Mouse (Mus musculus) induced T-regulatory cell, adult 2 months (primary cell): Measurements from ENCODE around the gene D330020A13Rik.
A peak's percentile ranks its signal among the peaks of the same experiment; 100 is the strongest.

ENCODE experiments used
- DNase-seq: peaks from one replicate; pipeline ENCODE4 v3.0.0-alpha.2; 2012; ENCODE audit warnings: low read depth

D330020A13Rik gene

GRCm38 (mm10) chr6:120294056-120294784 is at the start of gene D330020A13Rik, which contains the start of gene B4galnt3:
TSS of gene D330020A13Rik (plus strand) at chr6:120294364.
TSS of gene B4galnt3 (minus strand) at chr6:120294559.
- DNase-seq = peak; percentile 57

DNA sequence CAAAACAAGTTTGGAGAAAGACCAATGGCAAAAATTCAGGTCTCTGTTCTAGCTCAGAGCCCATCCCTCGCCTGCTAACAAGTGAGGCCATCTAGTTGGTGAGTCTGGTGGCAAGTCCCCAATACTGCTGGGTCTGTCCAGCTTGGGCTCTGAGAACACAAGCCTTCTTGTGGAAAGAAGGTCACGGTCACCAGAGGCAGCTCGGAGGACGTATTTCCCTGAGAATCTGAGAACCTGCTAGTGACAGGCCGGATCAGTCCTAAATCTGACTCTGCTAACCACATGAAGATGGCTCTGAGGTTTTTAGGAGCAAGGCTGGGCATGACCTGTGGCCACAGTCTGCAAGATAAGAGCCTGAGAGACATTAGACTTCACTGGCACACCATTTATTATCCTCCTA is 47.5 kb upstream of the D330020A13Rik start:
- no peak for DNase-seq

DNA sequence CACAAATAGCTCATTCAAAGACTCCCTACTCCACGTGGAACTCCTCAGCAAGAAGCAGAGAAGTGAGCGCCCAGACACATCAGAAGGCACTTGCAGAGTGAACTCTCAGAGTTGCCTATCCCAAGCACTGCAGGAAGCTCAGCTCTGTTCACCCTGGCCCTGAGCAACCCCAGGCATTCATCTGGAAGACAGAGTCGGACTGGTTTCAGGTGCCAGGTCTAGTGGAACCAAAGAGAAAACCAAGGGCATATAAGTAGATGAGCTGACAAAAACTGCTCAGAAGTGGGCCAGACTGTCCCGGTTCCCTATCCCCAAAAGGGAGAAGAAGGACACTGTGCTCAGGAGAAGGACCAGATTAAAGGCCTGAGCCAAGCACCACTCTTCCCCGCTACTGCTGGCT is 44.3 kb upstream of the D330020A13Rik start:
- DNase-seq = no peak

GRCm38 (mm10) chr6:120251010-120251409 is 43.2 kb upstream of the D330020A13Rik start:
- no peak for DNase-seq

- DNase-seq = no peak
These were observed 41.4 kb upstream of the D330020A13Rik start for GRCm38 (mm10) chr6:120252741-120253140.

- no peak for DNase-seq
These were observed 39.5 kb upstream of the D330020A13Rik start for GRCm38 (mm10) chr6:120254640-120255039.

DNA sequence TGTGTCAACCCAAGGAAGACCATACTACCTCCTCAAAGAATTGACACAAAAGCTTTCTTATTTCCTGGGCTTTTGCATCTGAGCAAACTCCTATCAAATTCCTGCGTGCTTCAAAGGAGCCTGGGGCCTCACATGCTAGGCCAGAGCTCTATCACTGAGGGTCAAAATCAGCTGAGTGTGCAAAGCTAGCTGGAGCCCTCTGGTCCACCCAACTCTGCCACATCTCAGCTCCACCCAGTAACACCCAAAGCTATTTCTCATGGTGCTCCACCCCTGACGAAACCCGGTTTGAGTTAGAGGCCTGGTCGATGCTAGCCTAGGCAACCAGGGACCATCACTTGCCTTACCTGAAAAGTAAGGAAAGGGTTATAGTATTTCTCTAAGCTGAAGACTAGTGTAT is 39.0 kb upstream of the D330020A13Rik start:
- DNase-seq = no peak

DNA sequence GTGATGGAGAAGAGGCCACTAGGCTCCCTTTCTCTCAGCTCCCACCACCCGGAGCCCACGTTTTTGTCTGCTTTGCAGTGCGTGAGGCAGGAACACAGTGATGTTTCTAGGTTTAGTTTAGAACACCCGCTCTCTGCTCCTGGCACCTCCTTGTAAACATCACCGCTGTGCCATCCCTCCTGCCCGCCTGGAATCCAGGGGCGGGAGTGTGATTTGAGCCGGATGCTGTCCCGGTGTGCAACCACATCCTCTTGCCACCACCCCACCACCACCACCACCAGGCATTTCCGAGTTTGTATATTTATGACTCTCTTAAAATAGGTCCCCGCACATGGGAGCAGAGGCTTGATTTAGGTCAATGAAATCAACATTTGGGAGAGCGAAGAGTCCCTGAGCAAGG is 38.5 kb upstream of the D330020A13Rik start:
- peak; percentile 4 for DNase-seq

DNA sequence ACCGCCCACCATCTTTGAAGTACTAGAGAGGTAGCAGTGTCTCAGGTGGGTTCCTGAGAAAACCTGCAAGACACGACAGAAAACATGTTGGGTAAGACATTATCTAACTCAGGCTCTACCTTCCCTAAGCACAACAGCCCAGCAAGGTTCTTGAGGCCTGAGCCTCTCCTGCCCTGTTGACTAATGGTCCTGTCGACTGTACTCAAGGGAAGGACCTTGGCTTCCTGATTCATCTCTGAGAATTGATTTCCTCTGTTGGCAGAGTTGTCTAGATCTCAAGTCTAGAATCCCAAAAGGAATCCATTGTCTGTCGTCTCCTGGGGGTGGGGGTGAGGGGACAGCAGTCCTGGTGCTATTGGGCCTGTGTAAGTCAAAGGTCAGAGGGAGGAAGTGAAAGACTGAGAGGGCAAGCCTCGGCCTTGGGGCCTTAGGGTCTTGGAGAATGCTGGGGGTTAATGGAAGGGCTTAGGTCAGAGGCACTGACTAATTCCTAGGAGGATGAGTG is 37.7 kb upstream of the D330020A13Rik start:
- no peak for DNase-seq

DNA sequence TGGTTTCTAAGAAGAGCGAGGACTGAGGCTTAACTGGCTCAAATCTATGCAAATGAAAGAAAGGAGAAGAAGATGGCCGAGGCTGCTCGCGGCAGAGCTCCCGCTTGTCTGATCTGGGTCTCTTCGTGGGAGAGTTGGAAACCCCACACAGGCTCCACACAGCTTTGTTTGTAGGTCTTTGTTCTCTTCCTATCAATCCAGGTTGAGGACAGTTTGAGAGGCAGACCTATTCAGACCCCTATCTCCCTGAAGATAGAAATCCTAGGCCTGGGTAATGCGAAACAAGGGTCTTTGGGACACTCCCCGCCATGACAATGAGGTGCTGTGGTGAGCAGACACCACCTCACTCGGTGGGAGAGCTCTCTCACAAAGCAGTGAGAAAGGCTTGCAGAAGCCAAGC is 34.7 kb upstream of the D330020A13Rik start:
- DNase-seq = no peak

- no peak for DNase-seq
These were observed 31.2 kb upstream of the D330020A13Rik start for GRCm38 (mm10) chr6:120262886-120263531.

DNA sequence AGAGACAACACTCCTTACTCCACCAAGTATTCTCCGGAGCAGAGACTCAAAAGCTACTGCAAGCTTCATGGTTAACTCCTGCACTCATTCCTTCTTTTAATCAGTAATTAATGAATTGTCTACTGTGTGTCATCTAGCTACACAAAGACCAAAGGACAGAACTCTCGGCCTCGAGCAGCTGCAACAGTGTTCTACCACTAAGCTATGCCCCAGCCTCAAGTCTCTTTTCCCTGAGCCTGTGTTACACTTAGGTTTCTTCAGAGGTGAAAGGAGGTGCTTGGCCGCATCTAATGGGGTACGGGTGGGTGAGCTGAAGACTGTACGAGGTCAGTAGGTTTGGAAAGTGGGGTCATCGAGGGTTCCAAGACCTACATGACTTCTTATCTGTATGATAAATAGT is 30.6 kb upstream of the D330020A13Rik start:
- DNase-seq = no peak

- DNase-seq = no peak
These were observed 30.0 kb upstream of the D330020A13Rik start for GRCm38 (mm10) chr6:120264151-120264550.

DNA sequence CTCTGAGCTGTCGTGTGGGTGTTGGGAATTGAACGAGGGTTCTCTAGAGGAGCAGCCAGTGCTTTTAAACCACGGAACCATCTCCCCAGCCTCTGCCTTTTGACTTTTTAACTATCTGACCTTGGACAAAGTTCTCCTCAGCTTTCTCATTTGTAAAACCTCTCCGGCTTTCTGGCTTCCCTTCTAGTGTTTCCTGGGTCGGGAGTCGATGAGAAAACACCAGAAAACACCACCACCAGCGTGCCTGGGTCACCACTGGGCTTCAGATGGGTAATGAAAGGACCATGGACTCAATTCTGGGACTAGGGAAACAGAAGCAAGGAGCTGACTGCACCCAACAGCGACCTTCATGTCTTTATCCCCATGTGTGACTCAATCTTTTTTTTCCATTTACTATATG is 20.0 kb upstream of the D330020A13Rik start:
- DNase-seq = no peak

GRCm38 (mm10) chr6:120274887-120275286 is 19.3 kb upstream of the D330020A13Rik start:
- no peak for DNase-seq

DNA sequence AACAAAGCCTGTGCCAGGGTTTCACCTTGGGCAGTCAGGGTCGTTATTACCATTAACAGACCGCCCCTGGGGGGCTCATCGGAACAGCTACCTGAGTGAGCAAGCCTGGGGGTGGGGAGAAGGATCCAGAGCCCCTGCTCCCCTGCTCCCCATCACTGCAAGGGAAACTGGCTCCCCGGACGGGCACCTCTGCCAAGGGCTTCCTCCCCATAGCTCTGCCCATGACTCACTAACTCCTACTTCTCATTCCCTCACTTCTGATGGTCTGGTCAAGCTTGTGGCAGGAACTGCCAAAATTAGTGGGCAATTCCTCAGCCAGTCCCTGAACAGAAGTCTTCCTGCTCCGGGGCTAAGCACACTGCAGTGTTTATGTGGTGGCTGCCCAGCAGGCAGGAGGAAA is 18.9 kb upstream of the D330020A13Rik start:
- DNase-seq = no peak

DNA sequence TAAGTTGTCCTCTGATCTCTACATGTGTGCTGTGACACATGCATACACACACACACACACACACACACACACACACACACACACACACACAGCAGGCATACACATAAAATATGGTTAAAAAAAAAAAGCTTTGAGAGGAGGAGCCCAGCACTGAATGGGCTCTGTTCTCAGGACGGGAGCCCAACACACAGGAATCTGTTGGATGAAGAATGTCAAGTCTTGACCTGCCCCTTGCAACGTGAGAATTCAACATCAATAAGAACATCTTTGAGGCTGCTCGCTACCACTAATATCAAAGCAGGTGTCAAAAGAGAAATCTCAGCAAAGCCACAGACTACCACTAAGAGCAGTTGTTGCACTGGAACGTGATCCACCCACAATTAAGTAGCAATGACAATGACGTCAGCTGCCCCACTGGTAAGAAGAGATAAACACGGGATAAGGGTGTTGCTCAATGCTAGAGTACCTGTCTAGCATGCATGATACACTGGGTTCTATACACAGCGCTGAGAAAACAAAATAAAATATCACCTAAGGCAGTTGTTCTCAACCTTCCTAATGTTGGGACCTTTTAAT is 17.2 kb upstream of the D330020A13Rik start:
- no peak for DNase-seq

DNA sequence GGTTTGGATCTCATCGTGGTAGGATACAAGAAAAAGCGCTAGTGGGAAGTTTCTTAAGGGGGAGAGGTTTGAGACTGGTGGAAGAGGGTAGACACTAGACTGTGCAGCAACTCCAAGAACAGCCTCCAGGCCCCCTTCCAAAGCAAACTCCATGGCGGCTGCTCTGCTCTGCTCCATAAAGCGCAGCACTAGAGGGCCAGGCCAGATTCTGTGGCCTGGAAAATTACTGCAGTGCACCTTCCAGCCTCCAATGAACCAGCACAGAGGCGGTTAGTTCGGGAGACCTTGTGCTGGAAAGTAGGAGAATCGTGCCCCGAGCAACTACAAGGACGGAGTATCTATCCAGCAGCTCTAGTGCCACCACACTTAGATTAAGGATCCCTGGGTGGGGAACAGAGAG is 6.9 kb upstream of the D330020A13Rik start:
- DNase-seq = no peak

GRCm38 (mm10) chr6:120288541-120288940 is 5.6 kb upstream of the D330020A13Rik start:
- no peak for DNase-seq

GRCm38 (mm10) chr6:120289430-120289829 is 4.7 kb upstream of the D330020A13Rik start:
- no peak for DNase-seq

DNA sequence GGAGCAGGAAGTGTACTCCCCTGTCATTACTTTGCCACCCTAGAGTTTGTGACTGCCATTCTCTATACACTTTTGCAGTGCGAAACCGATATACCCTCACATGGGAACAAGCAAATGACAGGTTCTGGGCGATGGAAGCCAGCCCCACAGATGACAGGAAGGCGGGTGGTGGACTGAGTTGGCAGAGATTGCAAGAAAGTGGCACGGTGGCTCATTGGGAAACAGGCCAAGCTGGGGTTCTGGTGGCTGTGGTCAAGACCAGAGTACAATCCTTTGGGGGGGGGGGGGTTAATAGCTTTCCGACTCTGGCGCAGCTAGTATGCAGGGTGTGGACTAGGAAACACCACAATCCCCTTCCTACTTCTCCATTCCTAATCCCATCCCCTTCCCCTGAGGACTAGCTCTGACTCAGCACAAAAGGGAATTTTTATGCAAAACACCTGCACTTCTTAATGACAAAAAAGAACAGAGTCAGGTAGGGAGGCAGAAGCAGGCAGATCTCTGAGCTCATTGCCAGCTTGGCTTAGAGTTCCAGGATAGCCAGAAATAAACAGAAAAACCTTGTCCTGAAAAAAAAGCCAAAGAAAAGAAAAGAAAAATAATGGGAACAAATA is 2.7 kb upstream of the D330020A13Rik start:
- DNase-seq = no peak

- peak; percentile 49 for DNase-seq
These were observed 595 bp downstream of the D330020A13Rik start for GRCm38 (mm10) chr6:120294785-120295133.

- peak; percentile 18 for DNase-seq
These were observed 2.4 kb downstream of the D330020A13Rik start for GRCm38 (mm10) chr6:120296589-120296988.
